Mouse (Mus musculus): Measurements from ENCODE around the gene Chrm5. TPM values are rescaled to one million over a fixed set of nuclear protein-coding genes. Genes with fewer than 3 reads are reported as not detected.

The Chrm5 gene
- polyA plus RNA-seq, 1 experiment from 2014 or later, result 1.2 TPM

DNA sequence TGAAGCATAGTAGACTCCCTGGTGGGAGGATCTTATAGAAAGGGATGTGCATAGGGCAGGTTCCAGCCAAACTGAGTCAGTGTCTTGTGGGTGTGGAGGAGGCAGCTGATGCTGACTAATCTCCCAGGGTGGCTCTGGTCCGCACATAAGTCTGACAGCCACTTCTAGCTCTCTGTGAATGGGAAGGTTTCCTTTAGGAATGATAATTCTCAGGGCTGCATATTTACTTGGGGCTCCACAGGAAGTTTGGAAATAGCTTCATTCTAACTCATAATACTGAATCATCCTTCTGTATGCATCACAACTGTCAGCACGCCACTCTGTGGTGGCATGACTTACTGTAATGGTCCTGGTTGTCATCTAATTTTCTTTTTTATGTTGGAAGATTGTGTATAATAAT lies 37.1 kb downstream of the Chrm5 start:
- Histone ChIP-seq H3K27me3 (replicated peaks) (no peaks in the 10 kb centered on the region), H3K27ac (no peak overlapping the region), H3K9me3 (no peaks in the 10 kb centered on the region), H3K4me1 (no peaks in the 10 kb centered on the region), H3K4me2 (no peak overlapping the region), H3K9ac (no peak overlapping the region), H3K36me3 (replicated peaks) (no peaks in the 10 kb centered on the region), H3K4me3 (no peak overlapping the region)
- WGBS, result 70% methylated on average over 2 of the region's 2 CpGs
- ATAC-seq (replicated peaks), result no peak

DNA sequence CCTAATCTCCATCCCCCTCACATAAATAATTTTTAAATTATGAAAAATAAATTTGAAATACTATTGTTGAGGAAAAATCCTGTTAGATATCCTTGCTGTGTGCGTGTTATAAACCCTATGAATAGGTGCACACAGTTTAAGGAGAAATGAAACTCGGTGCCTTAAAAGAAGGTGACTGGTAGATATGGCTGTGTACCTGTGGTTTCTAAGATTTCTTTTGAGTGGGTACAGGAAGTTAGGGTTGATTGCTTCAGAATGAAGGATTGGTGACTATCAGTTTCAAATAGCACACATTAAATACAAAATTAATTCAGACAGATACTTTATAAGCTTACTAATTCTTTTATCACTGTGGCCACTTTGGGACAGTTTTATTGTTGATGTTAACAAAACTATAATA lies 43.0 kb downstream of the Chrm5 start:
- Histone ChIP-seq H3K9ac (no peak overlapping the region), H3K4me1 (no peaks in the 10 kb centered on the region), H3K27me3 (replicated peaks) (no peaks in the 10 kb centered on the region), H3K27ac (no peak overlapping the region), H3K9me3 (no peaks in the 10 kb centered on the region), H3K4me2 (no peak overlapping the region), H3K36me3 (replicated peaks) (no peaks in the 10 kb centered on the region), H3K4me3 (no peak overlapping the region)
- 89% methylated on average over 2 of the region's 2 CpGs for WGBS
- no peak for ATAC-seq (replicated peaks)

DNA sequence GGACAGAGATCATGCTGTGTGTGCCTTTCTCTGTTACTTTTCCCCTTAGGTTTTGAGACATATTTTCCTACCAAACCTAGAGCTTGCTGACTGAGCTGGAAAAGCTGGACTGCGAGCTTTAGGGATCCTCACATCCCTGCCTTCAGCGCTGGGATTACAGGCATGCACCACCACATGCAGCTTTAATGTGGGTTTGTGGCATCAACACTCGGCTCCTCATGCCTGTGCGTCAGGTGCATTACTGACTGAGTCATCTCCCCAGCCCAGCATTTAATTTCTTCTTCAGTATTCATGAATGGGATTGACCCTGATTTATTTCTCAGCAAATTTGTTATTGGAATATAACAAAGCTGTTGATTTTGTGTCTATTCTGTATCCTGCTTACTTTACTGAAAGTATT lies 44.3 kb downstream of the Chrm5 start:
- no peak overlapping the region for H3K9ac ChIP-seq
- no peak overlapping the region for H3K27ac ChIP-seq
- no peak for ATAC-seq (replicated peaks)
- H3K9me3 ChIP-seq, result no peaks in the 10 kb centered on the region
- 81% methylated on average over 4 of the region's 4 CpGs for WGBS
- H3K4me3 ChIP-seq, result no peak overlapping the region
- no peaks in the 10 kb centered on the region for H3K4me1 ChIP-seq
- no peaks in the 10 kb centered on the region for H3K27me3 ChIP-seq (replicated peaks)
- no peaks in the 10 kb centered on the region for H3K36me3 ChIP-seq (replicated peaks)
- no peak overlapping the region for H3K4me2 ChIP-seq

GRCm38 (mm10) chr2:112433359-112433758 lies 47.2 kb downstream of the Chrm5 start:
- 52% methylated on average over 2 of the region's 2 CpGs for WGBS
- no peak for ATAC-seq (replicated peaks)
- Histone ChIP-seq H3K4me2 (no peak overlapping the region), H3K4me1 (no peaks in the 10 kb centered on the region), H3K36me3 (replicated peaks) (no peaks in the 10 kb centered on the region), H3K27ac (no peak overlapping the region), H3K9me3 (no peaks in the 10 kb centered on the region), H3K4me3 (no peak overlapping the region), H3K9ac (no peak overlapping the region), H3K27me3 (replicated peaks) (no peaks in the 10 kb centered on the region)

DNA sequence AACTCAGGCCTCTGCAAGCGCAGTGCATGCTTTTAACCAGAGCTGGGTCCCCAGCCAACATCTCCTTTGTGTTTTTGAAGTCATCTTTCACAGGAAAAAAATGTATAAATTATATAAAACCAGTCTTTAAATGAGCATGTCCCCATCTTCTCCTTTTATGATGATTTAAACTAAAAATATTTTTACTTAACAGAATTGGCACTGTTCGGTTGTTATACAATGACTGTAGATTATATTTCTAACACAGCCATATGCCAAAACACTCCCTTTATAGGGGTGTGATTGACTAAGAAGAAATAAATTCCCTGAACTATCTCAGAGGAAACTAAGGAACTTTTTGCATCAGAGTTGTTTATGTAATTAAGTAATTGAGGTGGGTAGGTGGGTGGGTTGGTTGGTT lies 48.0 kb downstream of the Chrm5 start:
- H3K9ac ChIP-seq, result no peak overlapping the region
- H3K9me3 ChIP-seq, result no peaks in the 10 kb centered on the region
- no peak overlapping the region for H3K4me2 ChIP-seq
- H3K4me1 ChIP-seq, result no peaks in the 10 kb centered on the region
- H3K27me3 ChIP-seq (replicated peaks), result no peaks in the 10 kb centered on the region
- H3K36me3 ChIP-seq (replicated peaks), result no peaks in the 10 kb centered on the region
- H3K4me3 ChIP-seq, result no peak overlapping the region
- H3K27ac ChIP-seq, result no peak overlapping the region
- ATAC-seq (replicated peaks), result no peak
- 85% methylated on average over 2 of the region's 2 CpGs for WGBS

DNA sequence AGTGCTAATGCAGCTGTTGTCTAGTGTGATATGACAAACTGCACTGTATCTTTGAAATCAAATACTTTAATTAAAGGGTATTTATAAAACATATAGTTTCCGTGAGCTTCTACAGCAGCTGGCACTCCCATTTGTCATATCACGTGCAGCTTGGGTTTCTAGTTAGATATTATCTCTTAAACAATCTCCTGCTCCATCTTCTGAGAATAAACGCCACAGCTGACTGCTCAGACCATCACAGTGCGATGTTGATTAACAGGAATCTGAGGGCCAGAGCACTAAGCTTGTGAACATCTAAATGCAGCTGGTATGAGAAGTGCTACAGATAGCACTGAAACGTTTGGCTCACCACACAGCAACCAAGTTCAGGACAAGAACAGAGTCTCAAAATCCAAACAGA lies 50.2 kb downstream of the Chrm5 start:
- no peak for ATAC-seq (replicated peaks)
- Histone ChIP-seq H3K9ac (no peak overlapping the region), H3K27me3 (replicated peaks) (no peaks in the 10 kb centered on the region), H3K4me2 (no peak overlapping the region), H3K9me3 (no peaks in the 10 kb centered on the region), H3K36me3 (replicated peaks) (no peaks in the 10 kb centered on the region), H3K4me1 (no peaks in the 10 kb centered on the region), H3K4me3 (no peak overlapping the region), H3K27ac (no peak overlapping the region)
- WGBS, result 82% methylated on average over 5 of the region's 5 CpGs

DNA sequence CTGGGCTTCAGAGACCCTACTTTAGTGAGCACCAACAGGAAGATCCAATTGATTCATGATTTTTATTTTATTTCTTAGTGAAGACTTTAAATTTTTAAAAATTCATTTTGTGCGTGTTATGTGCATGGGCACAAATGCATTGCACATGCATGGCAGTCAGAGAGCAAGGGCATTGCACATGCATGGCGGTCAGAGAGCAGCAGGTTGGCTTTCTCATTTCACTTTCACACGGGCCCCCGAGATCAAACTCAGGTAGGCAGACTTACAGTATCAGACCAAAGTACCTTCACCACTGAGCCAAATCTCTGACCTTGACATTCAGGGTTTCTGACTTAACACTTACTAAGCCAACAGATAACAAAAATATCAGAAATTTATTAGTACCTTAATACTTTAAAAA lies 50.9 kb downstream of the Chrm5 start:
- no peak overlapping the region for H3K4me3 ChIP-seq
- 93% methylated on average over 4 of the region's 4 CpGs for whole genome bisulfite sequencing
- no peak for ATAC-seq (replicated peaks)
- no peak overlapping the region for H3K27ac ChIP-seq
- no peaks in the 10 kb centered on the region for H3K27me3 ChIP-seq (replicated peaks)
- no peaks in the 10 kb centered on the region for H3K9me3 ChIP-seq
- H3K36me3 ChIP-seq (replicated peaks), result no peaks in the 10 kb centered on the region
- no peak overlapping the region for H3K4me2 ChIP-seq
- no peak overlapping the region for H3K9ac ChIP-seq
- H3K4me1 ChIP-seq, result no peaks in the 10 kb centered on the region

Other genes starting within 250 kb of the Chrm5 start
- gene Lpcat4, start 241.3 kb downstream of the Chrm5 start, polyA plus RNA-seq (2015; fragmentation: Nextera tagmentation; extraction: Ambion mirVana), result 21.9 and 26.0 TPM in 2 replicates
- gene Nutm1, start 221.5 kb downstream of the Chrm5 start, polyA plus RNA-seq (2015; fragmentation: Nextera tagmentation; extraction: Ambion mirVana), result not detected in 2 replicates
- 153 and 158 TPM in 2 replicates for gene Nop10, start 218.8 kb downstream of the Chrm5 start, polyA plus RNA-seq (2015; fragmentation: Nextera tagmentation; extraction: Ambion mirVana)
- gene Slc12a6, start 214.9 kb downstream of the Chrm5 start, polyA plus RNA-seq (2015; fragmentation: Nextera tagmentation; extraction: Ambion mirVana), result 19.4 and 21.2 TPM in 2 replicates
- gene Gm21985, start 214.5 kb downstream of the Chrm5 start, polyA plus RNA-seq (2015; fragmentation: Nextera tagmentation; extraction: Ambion mirVana), result not detected in 2 replicates
- 175 and 188 TPM in 2 replicates for gene Emc4, start 112.7 kb downstream of the Chrm5 start, polyA plus RNA-seq (2015; fragmentation: Nextera tagmentation; extraction: Ambion mirVana)
- gene Katnbl1, start 101.6 kb downstream of the Chrm5 start, polyA plus RNA-seq (2015; fragmentation: Nextera tagmentation; extraction: Ambion mirVana), result 27.9 and 28.0 TPM in 2 replicates
- gene Emc7, start 25.8 kb downstream of the Chrm5 start, polyA plus RNA-seq (2015; fragmentation: Nextera tagmentation; extraction: Ambion mirVana), result 18.6 and 19.6 TPM in 2 replicates
- 2.4 and 4.5 TPM in 2 replicates for gene Aven, start 12.2 kb upstream of the Chrm5 start, polyA plus RNA-seq (2015; fragmentation: Nextera tagmentation; extraction: Ambion mirVana)

Data from midbrain, embryonic 15.5 days (tissue).